Mouse (Mus musculus): ENCODE results near the gene Dhx37. TPM values are rescaled to one million over a fixed set of nuclear protein-coding genes. Genes with fewer than 3 reads are reported as not detected.

Gene Dhx37
- polyA plus RNA-seq, 1 experiment from 2014 or later = 12.9 TPM

GRCm38 (mm10) chr5:125405546-125406248 is 28.2 kb downstream of the Dhx37 start:
- WGBS = under 1% methylated on average over 31 of the region's 31 CpGs
- Histone ChIP-seq H3K4me2 (replicated peaks) (peak overlapping the region; percentile 68), H3K27me3 (peaks cover 7% of the 10 kb centered on the region; the same call in 1 of the 2 replicates), H3K4me3 (peak overlapping the region; percentile 59), H3K4me1 (peaks cover 25% of the 10 kb centered on the region), H3K9me3 (no peaks in the 10 kb centered on the region), H3K36me3 (no peaks in the 10 kb centered on the region), H3K9ac (peak overlapping the region; percentile 72), H3K27ac (peak overlapping the region; percentile 84)
- peak; percentile 64 for ATAC-seq (ENCODE audit: low FRiP score, low read depth)

DNA sequence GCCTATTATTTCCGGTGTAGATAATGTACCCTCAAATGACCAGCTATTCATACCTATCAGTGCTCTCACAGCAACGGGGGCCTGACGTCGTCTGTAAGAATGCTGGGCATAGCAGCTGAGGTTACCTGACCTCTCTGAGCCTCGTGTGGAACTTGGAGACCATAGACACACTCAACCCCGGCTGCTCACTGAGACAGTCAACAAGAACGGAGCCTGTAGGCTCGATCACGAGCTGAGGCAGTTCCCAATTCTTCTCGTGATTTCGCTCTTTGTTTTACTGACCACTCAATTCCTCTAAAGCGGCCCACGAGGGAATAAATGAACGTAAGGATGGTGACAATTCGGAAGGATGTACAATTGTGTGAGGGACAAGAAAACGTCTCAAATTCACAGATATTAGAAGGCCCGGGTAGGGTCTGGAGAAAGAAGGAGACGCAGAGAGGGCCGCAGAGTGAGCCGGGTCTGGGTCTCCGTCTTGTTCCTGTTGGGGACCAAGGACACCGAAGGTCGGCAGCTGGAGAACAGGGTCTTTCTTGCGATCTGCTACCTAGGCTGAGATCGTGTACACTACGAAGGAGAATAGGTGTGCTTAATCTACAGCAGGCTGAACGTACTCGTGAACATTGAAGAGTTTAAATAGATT is 28.9 kb downstream of the Dhx37 start:
- H3K36me3 ChIP-seq = no peaks in the 10 kb centered on the region
- peak overlapping the region; percentile 68 for H3K4me2 ChIP-seq (replicated peaks)
- 0 out of 2 replicates have a peak, but pooled peaks have one; percentile 19 for ATAC-seq (ENCODE audit: low FRiP score, low read depth)
- H3K4me1 ChIP-seq = peaks cover 19% of the 10 kb centered on the region
- peak overlapping the region; percentile 59 for H3K4me3 ChIP-seq
- WGBS = under 1% methylated on average over 28 of the region's 28 CpGs
- H3K27ac ChIP-seq = peak overlapping the region; percentile 84
- peak overlapping the region; percentile 63 for H3K9ac ChIP-seq
- H3K9me3 ChIP-seq = no peaks in the 10 kb centered on the region
- peaks cover 7% of the 10 kb centered on the region; the same call in 1 of the 2 replicates for H3K27me3 ChIP-seq

DNA sequence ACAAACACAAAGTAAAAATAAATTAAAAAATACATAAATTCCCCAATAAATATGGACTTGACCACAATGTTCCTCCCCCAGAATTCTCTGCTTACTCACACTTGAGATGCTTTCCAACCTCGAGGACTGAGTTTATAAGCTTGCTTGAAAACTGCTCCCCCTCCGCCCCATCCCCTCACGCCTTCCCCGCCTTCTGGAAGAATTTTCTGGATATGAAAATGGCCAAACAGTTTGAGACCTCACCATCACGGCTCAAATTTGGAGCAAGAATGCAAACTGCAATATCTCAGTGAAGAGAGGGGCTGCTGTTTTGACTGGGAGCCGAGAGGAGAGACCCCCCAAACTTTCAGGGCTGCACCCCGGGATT is 29.4 kb downstream of the Dhx37 start:
- Histone ChIP-seq H3K36me3 (no peaks in the 10 kb centered on the region), H3K4me3 (peak overlapping the region; percentile 59), H3K4me1 (peaks cover 16% of the 10 kb centered on the region), H3K9me3 (no peaks in the 10 kb centered on the region), H3K27me3 (peaks cover 7% of the 10 kb centered on the region; the same call in 1 of the 2 replicates), H3K27ac (peak overlapping the region; percentile 84; the same call in 1 of the 2 replicates), H3K4me2 (replicated peaks) (peak overlapping the region; percentile 68), H3K9ac (peak overlapping the region; percentile 63)
- no peak for ATAC-seq (ENCODE audit: low FRiP score, low read depth)
- 0% methylated on average over 7 of the region's 7 CpGs for WGBS

- Histone ChIP-seq H3K4me1 (peaks cover 16% of the 10 kb centered on the region), H3K9me3 (no peaks in the 10 kb centered on the region), H3K4me3 (peak overlapping the region; percentile 41), H3K9ac (peak overlapping the region; percentile 51; the same call in 1 of the 2 replicates), H3K27me3 (peaks cover 7% of the 10 kb centered on the region; the same call in 1 of the 2 replicates), H3K4me2 (replicated peaks) (peak overlapping the region; percentile 64), H3K36me3 (no peaks in the 10 kb centered on the region), H3K27ac (no peak overlapping the region)
- 14% methylated on average over 31 of the region's 31 CpGs for WGBS
- ATAC-seq (ENCODE audit: low FRiP score, low read depth) = no peak
Measured at GRCm38 (mm10) chr5:125403481-125404465, 30.1 kb downstream of the Dhx37 start.

GRCm38 (mm10) chr5:125402991-125403390 is 30.9 kb downstream of the Dhx37 start:
- Histone ChIP-seq H3K4me1 (peaks cover 13% of the 10 kb centered on the region), H3K9me3 (no peaks in the 10 kb centered on the region), H3K27me3 (peaks cover 7% of the 10 kb centered on the region; the same call in 1 of the 2 replicates), H3K9ac (no peak overlapping the region), H3K27ac (no peak overlapping the region), H3K4me3 (no peak overlapping the region), H3K4me2 (replicated peaks) (no peak overlapping the region), H3K36me3 (no peaks in the 10 kb centered on the region)
- ATAC-seq (ENCODE audit: low FRiP score, low read depth) = no peak
- 56% methylated on average over 6 of the region's 6 CpGs for WGBS

DNA sequence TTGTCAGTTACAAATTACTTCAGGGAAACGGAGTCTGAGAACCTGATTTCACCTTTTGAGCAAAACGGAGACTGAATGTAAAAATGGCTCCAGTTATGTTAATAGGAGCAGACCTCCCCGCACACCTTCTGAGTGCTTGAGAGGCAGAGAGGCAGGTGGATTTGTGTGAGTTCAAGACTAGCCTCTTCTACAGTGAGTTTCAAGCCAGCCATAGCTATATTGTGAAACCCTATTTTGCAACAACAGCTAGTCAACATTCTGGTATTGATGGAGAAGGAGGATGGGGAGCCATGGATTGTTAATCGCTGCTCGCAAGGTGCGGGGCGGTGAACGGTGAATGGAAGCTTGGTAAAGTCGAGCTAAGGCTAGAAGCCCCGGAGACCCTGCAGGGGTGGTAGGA is 31.4 kb downstream of the Dhx37 start:
- ATAC-seq (ENCODE audit: low FRiP score, low read depth) = no peak
- H3K27me3 ChIP-seq = peaks cover 7% of the 10 kb centered on the region; the same call in 1 of the 2 replicates
- no peaks in the 10 kb centered on the region for H3K36me3 ChIP-seq
- no peak overlapping the region for H3K4me3 ChIP-seq
- no peak overlapping the region for H3K27ac ChIP-seq
- H3K9ac ChIP-seq = no peak overlapping the region
- peaks cover 12% of the 10 kb centered on the region for H3K4me1 ChIP-seq
- no peak overlapping the region for H3K4me2 ChIP-seq (replicated peaks)
- 52% methylated on average over 10 of the region's 10 CpGs for WGBS
- H3K9me3 ChIP-seq = no peaks in the 10 kb centered on the region

GRCm38 (mm10) chr5:125400903-125401302 is 33.0 kb downstream of the Dhx37 start:
- no peak overlapping the region for H3K27ac ChIP-seq
- no peak overlapping the region for H3K4me2 ChIP-seq (replicated peaks)
- H3K4me3 ChIP-seq = no peak overlapping the region
- peaks cover 7% of the 10 kb centered on the region for H3K27me3 ChIP-seq
- H3K4me1 ChIP-seq = peaks cover 3% of the 10 kb centered on the region; the same call in 1 of the 2 replicates
- no peaks in the 10 kb centered on the region for H3K9me3 ChIP-seq
- WGBS = 60% methylated on average over 7 of the region's 7 CpGs
- no peak for ATAC-seq (ENCODE audit: low FRiP score, low read depth)
- no peak overlapping the region for H3K9ac ChIP-seq
- H3K36me3 ChIP-seq = no peaks in the 10 kb centered on the region

DNA sequence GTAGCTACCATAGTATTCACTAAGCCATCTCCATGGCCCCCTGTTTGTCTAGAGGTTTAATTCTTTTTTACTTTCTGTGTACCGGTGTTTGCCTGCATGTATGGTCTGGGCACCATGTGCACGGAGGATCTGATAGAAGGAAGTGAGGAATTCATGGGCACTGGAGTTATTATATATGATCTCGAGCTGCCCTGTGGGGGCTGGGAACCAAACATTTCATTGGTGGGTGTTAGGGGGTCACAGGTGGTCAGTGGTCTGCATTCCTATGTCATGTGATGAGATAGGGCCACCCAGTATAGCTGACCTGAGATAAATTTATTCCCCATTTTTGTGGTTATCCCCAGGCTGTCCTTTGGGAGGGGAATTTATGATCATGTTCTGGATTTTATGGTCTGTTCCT is 38.9 kb downstream of the Dhx37 start:
- Histone ChIP-seq H3K4me1 (peaks cover 28% of the 10 kb centered on the region), H3K4me3 (no peak overlapping the region), H3K4me2 (replicated peaks) (peak overlapping the region; percentile 70), H3K9ac (no peak overlapping the region), H3K27ac (peak overlapping the region; percentile 99), H3K27me3 (no peaks in the 10 kb centered on the region; the same call in 1 of the 2 replicates), H3K9me3 (no peaks in the 10 kb centered on the region), H3K36me3 (no peaks in the 10 kb centered on the region)
- no peak for ATAC-seq (ENCODE audit: low FRiP score, low read depth)
- WGBS = 51% methylated on average over 3 of the region's 3 CpGs

DNA sequence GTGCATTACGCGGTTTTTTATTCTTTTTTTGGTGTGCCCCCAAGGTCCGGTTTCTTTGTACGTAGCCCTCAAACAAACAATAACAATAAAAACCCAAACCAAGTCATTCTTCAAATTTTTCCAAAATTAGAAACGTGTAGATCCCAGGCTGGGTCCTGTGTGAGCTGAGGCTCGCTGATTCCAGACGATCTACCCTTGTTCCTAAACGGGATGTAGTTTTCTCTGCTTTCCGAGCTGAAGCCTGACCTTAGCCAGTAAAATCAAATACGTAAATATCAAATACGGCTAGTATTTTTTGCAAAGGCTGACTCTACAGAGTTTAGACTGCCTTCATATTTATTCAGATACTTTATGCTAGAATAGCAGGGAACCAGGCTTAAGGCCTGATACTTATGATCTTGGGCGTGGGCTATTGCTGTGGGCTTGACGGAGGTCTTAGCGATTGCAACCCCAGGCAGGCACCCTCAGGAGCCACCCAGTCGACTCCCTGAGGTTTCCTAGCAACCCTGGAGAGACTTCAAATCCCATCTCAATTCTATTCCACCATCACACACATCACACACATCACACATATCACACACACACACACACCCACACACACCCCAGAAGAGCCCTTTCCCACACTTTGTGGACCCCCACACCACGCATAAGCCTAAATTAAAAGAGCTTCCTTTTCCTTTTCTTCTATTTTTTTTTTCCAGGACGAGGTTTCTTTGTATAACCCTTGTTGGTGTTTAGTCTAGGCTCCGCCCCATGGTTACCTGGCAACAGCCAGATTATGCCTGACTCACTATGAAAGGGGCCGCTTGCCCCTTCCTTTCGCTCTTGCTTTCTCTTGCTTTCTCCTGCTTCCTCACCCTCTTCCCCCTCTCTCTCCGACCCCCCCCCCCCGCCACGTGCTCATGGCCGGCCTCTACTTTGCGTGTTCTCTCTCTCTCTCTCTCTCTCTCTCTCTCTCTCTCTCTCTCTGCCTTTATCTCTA is 40.0 kb downstream of the Dhx37 start:
- Histone ChIP-seq H3K4me1 (peaks cover 28% of the 10 kb centered on the region), H3K9ac (peak overlapping the region; percentile 67), H3K36me3 (no peaks in the 10 kb centered on the region), H3K4me3 (peak overlapping the region; percentile 45), H3K27ac (peak overlapping the region; percentile 99), H3K27me3 (no peaks in the 10 kb centered on the region; the same call in 1 of the 2 replicates), H3K4me2 (replicated peaks) (peak overlapping the region; percentile 70), H3K9me3 (no peaks in the 10 kb centered on the region)
- WGBS = 15% methylated on average over 24 of the region's 25 CpGs
- peak; percentile 39; the same call in 1 of the 2 replicates for ATAC-seq (ENCODE audit: low FRiP score, low read depth)

DNA sequence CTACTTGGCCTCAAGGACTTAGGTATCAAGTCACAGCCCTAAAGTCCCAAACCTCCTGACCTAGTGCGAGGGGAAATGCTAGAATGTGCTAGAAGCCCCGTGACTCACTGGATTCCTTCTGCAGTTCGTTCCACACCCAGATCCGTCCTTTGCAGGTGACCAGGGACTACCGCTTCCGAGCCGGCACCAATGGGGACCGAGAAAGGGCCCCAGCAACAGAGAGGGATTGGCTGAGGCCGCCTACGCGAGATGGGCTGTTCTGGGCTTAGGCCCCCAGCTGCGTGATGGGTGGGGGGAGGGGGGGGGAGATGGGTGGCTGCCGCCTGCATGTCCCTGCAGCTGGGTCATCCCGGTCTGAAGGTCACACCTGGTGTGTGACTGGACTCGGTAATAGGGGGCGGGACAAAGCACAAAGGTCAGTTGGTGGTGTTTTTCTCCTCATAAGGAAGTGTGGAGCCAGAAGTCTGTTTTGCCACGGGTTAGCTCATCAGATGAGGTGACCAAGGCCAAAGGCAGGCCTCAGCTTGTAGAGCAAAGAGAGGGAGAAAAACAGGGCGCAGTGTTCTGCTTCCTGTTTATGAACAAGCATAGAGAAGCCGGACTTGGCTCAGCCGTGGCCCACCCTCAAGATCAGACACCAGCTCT is 40.8 kb downstream of the Dhx37 start:
- peak overlapping the region; percentile 99 for H3K27ac ChIP-seq
- H3K4me1 ChIP-seq = peaks cover 35% of the 10 kb centered on the region
- peak overlapping the region; percentile 70 for H3K4me2 ChIP-seq (replicated peaks)
- H3K27me3 ChIP-seq = no peaks in the 10 kb centered on the region; the same call in 1 of the 2 replicates
- no peaks in the 10 kb centered on the region for H3K9me3 ChIP-seq
- peaks cover 4% of the 10 kb centered on the region; the same call in 1 of the 2 replicates for H3K36me3 ChIP-seq
- H3K4me3 ChIP-seq = peak overlapping the region; percentile 45
- peak; percentile 93 for ATAC-seq (ENCODE audit: low FRiP score, low read depth)
- WGBS = under 1% methylated on average over 20 of the region's 20 CpGs
- peak overlapping the region; percentile 67 for H3K9ac ChIP-seq

All from limb, embryonic 13.5 days (tissue).